Comparison of ENCODE assay signal across 9 mouse cellular contexts in the genomic region with DNA sequence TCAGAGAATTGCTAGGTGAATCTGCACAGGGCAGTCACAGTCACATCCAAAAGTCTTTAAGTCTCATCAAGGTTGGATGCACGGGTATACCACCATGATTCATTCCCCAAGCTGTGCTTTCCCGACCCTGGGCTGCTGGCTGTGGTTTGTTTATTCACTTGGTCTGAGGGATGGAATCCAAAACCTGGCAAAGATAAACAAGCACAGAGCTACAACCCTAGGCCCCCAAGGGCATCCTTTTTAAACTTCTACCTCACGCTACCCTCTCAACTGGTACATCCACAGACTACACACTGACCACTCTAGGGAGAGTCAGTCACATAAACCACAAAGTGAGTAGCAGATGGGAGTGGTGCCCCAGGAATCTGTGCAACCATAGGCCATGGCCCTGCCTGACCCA. TPM values are rescaled to one million over a fixed set of nuclear protein-coding genes. Genes with fewer than 3 reads are reported as not detected.
A peak's percentile ranks its signal among the peaks of the same experiment; 100 is the strongest.
DNase-seq lines count a peak whose midpoint lies in the region; ATAC-seq and TF ChIP-seq lines count a peak whose summit lies in the region.
"Had no signal": no experiment of that assay in that cellular context is flagged by ENCODE, and none has a peak within 500 bp of the region (broad histone marks: within the 10 kb centered on the region; RNA-seq: fewer than 3 reads in every experiment).

No protein-coding gene starts in this region.

- no peak overlapping the region for H3K4me3 ChIP-seq in intestine, embryonic 14.5 days (ENCODE audit: low read depth, low read length)
- no peak overlapping the region for H3K4me3 ChIP-seq in intestine, postnatal 0 days (ENCODE audit: low read depth, low read length)
- no peak overlapping the region for H3K4me3 ChIP-seq in hindbrain, embryonic 12.5 days
- H3K4me3 ChIP-seq in midbrain, embryonic 16.5 days (ENCODE audit: low read depth, low read length) = peak overlapping the region; percentile 88; the same call in 1 of the 2 replicates

- no peak for ATAC-seq in intestine, embryonic 14.5 days (replicated peaks; ENCODE audit: low FRiP score, low TSS enrichment, low read depth)
- no peak for ATAC-seq in intestine, postnatal 0 days
- ATAC-seq in hindbrain, embryonic 12.5 days (ENCODE audit: low FRiP score) = no peak
- ATAC-seq in midbrain, embryonic 16.5 days = no peak

- DNase-seq in intestine, embryonic 14.5 days (ENCODE audit: low spot score) = no peak
- peak; percentile 52 for DNase-seq in NIH3T3 (ENCODE audit: low read depth)
- no peak for DNase-seq in embryo, embryonic 9.5 days (ENCODE audit: extremely low spot score)
- DNase-seq in right cerebral cortex, postnatal 25 days = no peak
- DNase-seq in cerebellum, postnatal 14 days = no peak

- H3K4me1 ChIP-seq in intestine, embryonic 14.5 days (replicated peaks; ENCODE audit: control insufficient read depth, insufficient read depth, low read length) = peaks cover 33% of the 10 kb centered on the region
- H3K4me1 ChIP-seq in intestine, postnatal 0 days (replicated peaks; ENCODE audit: control insufficient read depth, insufficient read depth, low read length) = peaks cover 6% of the 10 kb centered on the region; the same call in 1 of the 2 replicates
- H3K4me1 ChIP-seq in hindbrain, embryonic 12.5 days = peaks cover 41% of the 10 kb centered on the region
- peaks cover 48% of the 10 kb centered on the region for H3K4me1 ChIP-seq in midbrain, embryonic 16.5 days (ENCODE audit: control insufficient read depth, insufficient read depth, low read length)

- no peak overlapping the region for H3K9ac ChIP-seq in intestine, embryonic 14.5 days (ENCODE audit: low read length)
- H3K9ac ChIP-seq in intestine, postnatal 0 days (ENCODE audit: low read depth, low read length) = no peak overlapping the region
- H3K9ac ChIP-seq in hindbrain, embryonic 12.5 days = no peak overlapping the region
- peak overlapping the region; percentile 98; the same call in 1 of the 2 replicates for H3K9ac ChIP-seq in midbrain, embryonic 16.5 days (ENCODE audit: low read depth, low read length)

- H3K27ac ChIP-seq in intestine, embryonic 14.5 days (ENCODE audit: low read depth) = no peak overlapping the region
- no peak overlapping the region for H3K27ac ChIP-seq in intestine, postnatal 0 days (ENCODE audit: low read depth, low read length)
- H3K27ac ChIP-seq in hindbrain, embryonic 12.5 days = no peak overlapping the region
- no peak overlapping the region for H3K27ac ChIP-seq in midbrain, embryonic 16.5 days (ENCODE audit: low read length)
- H3K27ac ChIP-seq: left cerebral cortex, adult 2 months had no signal

- no peaks in the 10 kb centered on the region for H3K36me3 ChIP-seq in intestine, embryonic 14.5 days (ENCODE audit: control insufficient read depth, insufficient read depth, low read length)
- H3K36me3 ChIP-seq in intestine, postnatal 0 days (ENCODE audit: control insufficient read depth, insufficient read depth) = no peaks in the 10 kb centered on the region
- no peaks in the 10 kb centered on the region for H3K36me3 ChIP-seq in hindbrain, embryonic 12.5 days
- H3K36me3 ChIP-seq in midbrain, embryonic 16.5 days (ENCODE audit: control insufficient read depth, insufficient read depth, low read length) = no peaks in the 10 kb centered on the region

- H3K27me3 ChIP-seq in intestine, embryonic 14.5 days (replicated peaks; ENCODE audit: control insufficient read depth, insufficient read depth, low read length) = no peaks in the 10 kb centered on the region
- H3K27me3 ChIP-seq in intestine, postnatal 0 days (replicated peaks; ENCODE audit: control insufficient read depth, insufficient read depth, low read length) = no peaks in the 10 kb centered on the region
- peaks cover 3% of the 10 kb centered on the region; the same call in 1 of the 2 replicates for H3K27me3 ChIP-seq in hindbrain, embryonic 12.5 days
- H3K27me3 ChIP-seq in midbrain, embryonic 16.5 days (ENCODE audit: control insufficient read depth, insufficient read depth, low read depth, low read length) = no peaks in the 10 kb centered on the region; the same call in 1 of the 2 replicates

- WGBS in intestine, embryonic 14.5 days = 37% methylated on average over 3 of the region's 3 CpGs
- 53% methylated on average over 3 of the region's 3 CpGs for WGBS in intestine, postnatal 0 days
- WGBS in hindbrain, embryonic 12.5 days = 58% methylated on average over 3 of the region's 3 CpGs
- WGBS in midbrain, embryonic 16.5 days = 77% methylated on average over 3 of the region's 3 CpGs

- no peak for TF ChIP-seq CTCF in intestine, postnatal 0 days (IDR thresholded peaks at IDR 0.05; ENCODE audit: low read depth)

- H3K4me2 ChIP-seq in intestine, embryonic 14.5 days (ENCODE audit: low read length) = peak overlapping the region; percentile 70
- H3K4me2 ChIP-seq in intestine, postnatal 0 days (replicated peaks; ENCODE audit: low read depth) = no peak overlapping the region
- peak overlapping the region; percentile 85 for H3K4me2 ChIP-seq in hindbrain, embryonic 12.5 days (replicated peaks)
- H3K4me2 ChIP-seq in midbrain, embryonic 16.5 days (ENCODE audit: low read length) = peak overlapping the region; percentile 89

- no peaks in the 10 kb centered on the region for H3K9me3 ChIP-seq in intestine, embryonic 14.5 days (ENCODE audit: control insufficient read depth, low read length)
- no peaks in the 10 kb centered on the region for H3K9me3 ChIP-seq in intestine, postnatal 0 days (ENCODE audit: control insufficient read depth)
- H3K9me3 ChIP-seq in hindbrain, embryonic 12.5 days (replicated peaks) = no peaks in the 10 kb centered on the region
- H3K9me3 ChIP-seq in midbrain, embryonic 16.5 days (replicated peaks; ENCODE audit: control insufficient read depth, low read length, poor library complexity, severe bottlenecking) = no peaks in the 10 kb centered on the region

RNA-seq across cellular contexts. Expression of gene Ptgfrn, which starts 1.8 kb away (rescaled TPM):
- polyA plus RNA-seq in intestine, embryonic 14.5 days (2014; fragmentation: Nextera tagmentation; extraction: Ambion mirVana) = 8.4 and 8.8 TPM in 2 replicates
- polyA plus RNA-seq in intestine, postnatal 0 days (2015; fragmentation: Nextera tagmentation; extraction: Ambion mirVana) = 5.6 and 6.1 TPM in 2 replicates
- 3.2 and 3.6 TPM in 2 replicates for polyA plus RNA-seq in hindbrain, embryonic 12.5 days (2016; fragmentation: Nextera tagmentation; extraction: Ambion mirVana)
- 2.6 and 2.9 TPM in 2 replicates for polyA plus RNA-seq in midbrain, embryonic 16.5 days (2015; fragmentation: Nextera tagmentation; extraction: Ambion mirVana)
